30 mouse cellular contexts compared by ENCODE assay signal in genomic region chr6:8492248-8492647, GRCm38 (mm10).
"Had no signal": no experiment of that assay in that cellular context is flagged by ENCODE, and none has a peak within 500 bp of the region (broad histone marks: within the 10 kb centered on the region; RNA-seq: fewer than 3 reads in every experiment).

No protein-coding gene starts in this region.

- H3K9me3 ChIP-seq: heart, embryonic 10.5 days; heart, embryonic 12.5 days; heart, embryonic 13.5 days; heart, embryonic 15.5 days; hindbrain, embryonic 10.5 days; hindbrain, embryonic 12.5 days; hindbrain, embryonic 13.5 days; hindbrain, embryonic 15.5 days; intestine, embryonic 15.5 days; kidney, embryonic 15.5 days had no signal

- H3K4me3 ChIP-seq: heart, embryonic 10.5 days; heart, embryonic 12.5 days; heart, embryonic 13.5 days; heart, embryonic 15.5 days; hindbrain, embryonic 10.5 days; hindbrain, embryonic 12.5 days; hindbrain, embryonic 13.5 days; hindbrain, embryonic 15.5 days; intestine, embryonic 15.5 days; kidney, embryonic 15.5 days; layer of hippocampus, adult 2 months had no signal

- H3K4me1 ChIP-seq: hindbrain, embryonic 10.5 days; hindbrain, embryonic 12.5 days had no signal

- H3K27ac ChIP-seq: heart, embryonic 10.5 days; heart, embryonic 13.5 days; heart, embryonic 15.5 days; hindbrain, embryonic 10.5 days; hindbrain, embryonic 12.5 days; hindbrain, embryonic 13.5 days; hindbrain, embryonic 14.5 days; hindbrain, embryonic 15.5 days; hindbrain, postnatal 0 days; intestine, embryonic 15.5 days; kidney, embryonic 15.5 days; kidney, postnatal 0 days; layer of hippocampus, adult 2 months had no signal

- H3K36me3 ChIP-seq: heart, embryonic 10.5 days; heart, embryonic 12.5 days; heart, embryonic 13.5 days; heart, embryonic 15.5 days; hindbrain, embryonic 10.5 days; hindbrain, embryonic 12.5 days; hindbrain, embryonic 13.5 days; hindbrain, embryonic 15.5 days; intestine, embryonic 15.5 days; kidney, embryonic 15.5 days had no signal

- DNase-seq: heart, postnatal 10 days; heart, postnatal 14 days; heart, postnatal 36 days; heart, postnatal 4 days; kidney, adult 11 months; kidney, adult 18-20 months; kidney, adult 2 months; kidney, adult 8-10 months; kidney, adult 9 months; kidney, postnatal 10 days; kidney, postnatal 14 days; kidney, postnatal 25 days; kidney, postnatal 36 days; kidney, postnatal 4 days; layer of hippocampus, adult 9-11 months; layer of hippocampus, postnatal 36 days had no signal

- H3K27me3 ChIP-seq: heart, embryonic 12.5 days; heart, embryonic 13.5 days; heart, embryonic 15.5 days; hindbrain, embryonic 12.5 days; hindbrain, embryonic 13.5 days; hindbrain, embryonic 15.5 days; intestine, embryonic 15.5 days; kidney, embryonic 15.5 days had no signal

- H3K9ac ChIP-seq: heart, embryonic 12.5 days; heart, embryonic 13.5 days; heart, embryonic 15.5 days; hindbrain, embryonic 12.5 days; hindbrain, embryonic 13.5 days; hindbrain, embryonic 14.5 days; hindbrain, embryonic 15.5 days; intestine, embryonic 15.5 days; kidney, embryonic 15.5 days had no signal
